Mouse (Mus musculus) v-Abl transformed pro-B cells (cell line): ENCODE results near the gene Foxp1.

ENCODE experiments used
- in situ Hi-C, 2 experiments: fragments of 400-800 bp; cut with MboI; formaldehyde crosslinking; loops; one replicate each; pipeline ENCODE4 v1.15.1; 2025; ENCODE audit not compliant: unreplicated experiment in 2 of 2

The Foxp1 gene

GRCm38 (mm10) chr6:99094339-99094989 lies 428.1 kb downstream of the Foxp1 start:
- in situ Hi-C loops: loop anchor here in 1 of 2 experiments (10.0 kb wide), 1 partner anchor 290 kb away; no protein-coding TSS in a partner anchor

GRCm38 (mm10) chr6:99093856-99094255 lies 428.7 kb downstream of the Foxp1 start:
- in situ Hi-C loops: loop anchor here in 1 of 2 experiments (10.0 kb wide), 1 partner anchor 291 kb away; no protein-coding TSS in a partner anchor

- in situ Hi-C loops: loop anchor here in 1 of 2 experiments (10.0 kb wide), 1 partner anchor 292 kb away; no protein-coding TSS in a partner anchor
Observed at GRCm38 (mm10) chr6:99093208-99093607, 429.3 kb downstream of the Foxp1 start.

GRCm38 (mm10) chr6:99091799-99092198 lies 430.7 kb downstream of the Foxp1 start:
- in situ Hi-C loops: loop anchor here in 1 of 2 experiments (10.0 kb wide), 1 partner anchor 293 kb away; no protein-coding TSS in a partner anchor

GRCm38 (mm10) chr6:99087598-99087997 lies 434.9 kb downstream of the Foxp1 start:
- in situ Hi-C loops: no loop called here

GRCm38 (mm10) chr6:99084956-99085355 lies 437.6 kb downstream of the Foxp1 start:
- in situ Hi-C loops: no loop called here

GRCm38 (mm10) chr6:99081259-99081658 lies 441.3 kb downstream of the Foxp1 start:
- in situ Hi-C loops: no loop called here

GRCm38 (mm10) chr6:99079041-99079835 lies 443.3 kb downstream of the Foxp1 start:
- in situ Hi-C loops: no loop called here

GRCm38 (mm10) chr6:99078089-99078488 lies 444.4 kb downstream of the Foxp1 start:
- in situ Hi-C loops: no loop called here

GRCm38 (mm10) chr6:99073303-99074271 lies 448.9 kb downstream of the Foxp1 start:
- in situ Hi-C loops: no loop called here

GRCm38 (mm10) chr6:99070710-99071109 lies 451.8 kb downstream of the Foxp1 start:
- in situ Hi-C loops: no loop called here

- in situ Hi-C loops: no loop called here
Observed at GRCm38 (mm10) chr6:99069726-99070125, 452.8 kb downstream of the Foxp1 start.

- in situ Hi-C loops: no loop called here
Observed at GRCm38 (mm10) chr6:99065569-99066353, 456.8 kb downstream of the Foxp1 start.

GRCm38 (mm10) chr6:99063982-99064484 lies 458.5 kb downstream of the Foxp1 start:
- in situ Hi-C loops: no loop called here

GRCm38 (mm10) chr6:99062931-99063330 lies 459.6 kb downstream of the Foxp1 start:
- in situ Hi-C loops: no loop called here

GRCm38 (mm10) chr6:99058688-99059087 lies 463.8 kb downstream of the Foxp1 start:
- in situ Hi-C loops: no loop called here

- in situ Hi-C loops: no loop called here
Observed at GRCm38 (mm10) chr6:99057113-99057553, 465.4 kb downstream of the Foxp1 start.

GRCm38 (mm10) chr6:99056379-99056778 lies 466.1 kb downstream of the Foxp1 start:
- in situ Hi-C loops: no loop called here

GRCm38 (mm10) chr6:99053998-99054397 lies 468.5 kb downstream of the Foxp1 start:
- in situ Hi-C loops: no loop called here
